Mouse (Mus musculus): Measurements from ENCODE around the gene Hspa1a. TPM values are rescaled to one million over a fixed set of nuclear protein-coding genes. Genes with fewer than 3 reads are reported as not detected.
"Not testable (repeated sequence)": the region's sequence is repeated elsewhere in the genome, so short reads cannot be mapped to it uniquely, and the experiment has no call there.

Hspa1a gene
- 1 to 10 TPM; 2.6 to 2.9 TPM for total RNA-seq (2021)

DNA sequence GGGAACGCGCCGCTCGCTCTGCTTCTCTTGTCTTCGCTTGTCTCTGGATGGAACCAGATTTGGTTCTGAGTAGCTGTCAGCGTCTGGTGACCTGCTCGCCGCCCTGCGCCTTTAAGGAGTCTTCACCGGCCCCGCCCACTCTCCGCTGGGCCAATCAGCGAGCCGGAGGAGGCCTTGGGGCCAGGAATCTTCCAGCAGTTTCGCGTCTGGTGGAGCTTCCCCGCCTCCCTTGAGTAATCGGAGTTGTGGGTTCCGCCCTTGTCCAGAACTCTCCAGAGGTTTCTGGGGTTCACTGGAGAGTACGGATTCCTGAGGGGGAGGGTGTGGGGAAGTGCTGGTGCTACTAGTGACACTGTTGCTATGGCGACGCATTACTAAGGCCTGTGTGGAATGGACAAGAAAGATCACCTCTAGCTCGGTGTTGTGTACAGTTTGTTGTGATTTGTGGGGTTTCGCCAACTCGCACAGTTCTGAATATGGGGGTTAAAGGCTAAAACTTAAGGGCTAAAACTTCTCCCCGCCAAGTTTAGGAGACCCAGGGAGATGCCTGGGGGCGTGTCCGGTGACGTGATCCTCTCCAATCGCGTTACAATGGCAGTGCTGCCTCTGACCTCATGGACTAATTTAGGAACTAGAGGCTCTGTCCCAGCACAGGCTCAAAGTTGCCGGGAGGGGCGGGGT, at the start of gene Hspa1a, which contains the start of gene Hspa1l:
TSS of gene Hspa1a (minus strand) at position 88 of the 681 bp plus-strand sequence.
TSS of gene Hspa1l (plus strand) at position 635 of the 681 bp plus-strand sequence.
- peak; percentile 87 for DNase-seq

DNA sequence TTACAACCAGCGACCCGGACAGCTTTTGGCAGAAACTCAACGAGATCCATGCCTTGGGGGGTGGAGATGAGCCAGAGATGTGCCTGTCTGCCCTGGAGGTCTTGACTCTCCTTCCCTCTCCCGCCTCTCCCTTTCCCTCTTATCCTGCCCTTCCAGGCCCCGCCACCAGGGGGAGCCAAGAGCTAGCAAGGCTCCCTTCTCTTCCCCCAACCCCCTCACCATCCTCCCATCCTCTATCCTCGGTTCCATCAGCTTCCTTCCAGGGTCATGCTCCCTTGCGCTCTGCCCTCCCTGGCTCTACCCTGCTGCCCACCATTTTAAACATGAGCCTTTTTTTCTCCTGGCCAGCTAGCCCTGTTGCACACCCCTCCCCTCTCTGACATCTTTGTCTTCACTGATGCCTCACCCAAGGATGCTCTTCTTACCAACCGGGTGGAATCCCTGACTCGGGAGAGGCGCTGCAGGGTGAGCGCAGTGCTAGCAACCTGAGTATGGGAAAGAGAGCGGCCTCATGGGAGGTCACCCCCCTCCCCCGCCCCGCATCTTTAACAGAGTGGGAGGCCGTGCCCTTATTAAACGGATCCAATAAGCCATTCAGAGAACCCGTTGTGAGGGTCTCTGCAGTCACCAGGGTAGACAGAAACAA, 49.3 kb upstream of the Hspa1a start:
- peak; percentile 96 for DNase-seq

DNA sequence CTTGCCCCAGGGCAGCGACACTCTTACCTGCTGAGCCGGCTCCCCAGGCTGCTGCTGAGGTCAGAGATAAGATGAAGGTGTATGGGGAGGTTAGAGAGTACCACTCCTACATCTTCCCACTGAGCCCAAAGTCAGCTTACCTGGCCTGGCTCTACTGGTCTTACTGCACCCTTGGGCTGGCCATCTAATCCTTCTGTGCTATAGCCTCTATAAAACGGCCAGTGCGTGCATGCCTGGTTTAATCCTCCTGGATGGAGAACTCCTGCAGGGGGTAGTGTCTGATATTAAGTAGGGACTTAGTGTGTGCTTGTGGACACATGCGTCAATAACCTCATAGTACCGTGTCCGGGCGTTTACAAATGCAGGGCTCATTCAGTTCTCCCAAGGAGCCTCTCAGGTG, 48.6 kb upstream of the Hspa1a start:
- no peak for DNase-seq

DNA sequence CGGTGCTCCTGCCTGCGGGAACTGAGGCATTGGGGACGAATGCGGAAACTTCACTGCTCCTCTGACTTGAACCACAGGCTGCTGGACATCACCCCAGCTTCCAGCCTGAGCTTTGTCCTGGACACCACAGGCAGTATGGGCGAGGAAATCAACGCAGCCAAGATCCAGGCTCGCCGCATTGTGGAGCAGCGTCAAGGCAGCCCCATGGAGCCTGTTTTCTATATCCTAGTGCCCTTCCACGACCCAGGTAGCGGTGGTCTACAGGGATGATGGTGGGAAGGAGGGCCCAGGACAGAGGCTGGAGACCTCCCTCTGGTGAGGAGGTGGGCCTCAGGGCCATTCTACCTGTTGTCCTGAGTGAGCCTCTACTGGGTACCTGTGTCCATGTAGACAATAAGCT, 47.9 kb upstream of the Hspa1a start:
- no peak for DNase-seq

DNA sequence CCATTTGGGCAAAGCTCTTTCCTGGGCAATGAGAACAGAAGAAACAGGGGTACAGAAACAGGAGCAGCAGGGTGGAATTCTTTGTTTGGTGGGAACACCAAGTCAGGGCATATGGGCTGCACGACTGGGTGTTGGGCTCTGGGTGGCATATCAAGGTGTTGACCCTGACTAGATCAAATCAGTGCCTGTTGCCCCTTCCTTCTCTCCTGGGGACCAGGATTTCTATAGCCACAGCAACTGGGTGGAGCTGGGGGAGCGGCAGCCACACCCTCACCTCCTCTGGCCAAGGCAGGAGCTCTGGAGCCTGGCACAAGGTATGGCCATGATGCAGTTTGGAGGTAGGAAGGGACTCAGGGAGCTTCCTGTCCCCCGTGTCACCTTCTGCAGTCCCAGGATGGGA, 46.2 kb upstream of the Hspa1a start:
- DNase-seq: no peak

DNA sequence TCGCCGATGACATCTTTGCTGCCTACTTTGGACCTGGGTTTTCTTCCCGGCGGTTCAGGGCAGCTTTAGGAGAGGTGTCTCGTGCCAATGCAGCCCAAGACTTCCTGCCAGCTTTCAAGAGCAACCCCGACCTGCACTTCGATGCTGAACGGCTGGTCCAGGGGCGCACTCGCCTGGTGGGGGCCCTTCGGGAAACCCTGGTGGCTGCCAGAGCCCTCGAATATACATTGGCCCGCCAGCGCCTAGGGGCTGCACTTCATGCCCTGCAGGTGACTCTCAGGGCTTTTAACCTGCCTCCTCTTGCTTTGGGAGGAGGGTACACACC, 45.7 kb upstream of the Hspa1a start:
- no peak for DNase-seq

DNA sequence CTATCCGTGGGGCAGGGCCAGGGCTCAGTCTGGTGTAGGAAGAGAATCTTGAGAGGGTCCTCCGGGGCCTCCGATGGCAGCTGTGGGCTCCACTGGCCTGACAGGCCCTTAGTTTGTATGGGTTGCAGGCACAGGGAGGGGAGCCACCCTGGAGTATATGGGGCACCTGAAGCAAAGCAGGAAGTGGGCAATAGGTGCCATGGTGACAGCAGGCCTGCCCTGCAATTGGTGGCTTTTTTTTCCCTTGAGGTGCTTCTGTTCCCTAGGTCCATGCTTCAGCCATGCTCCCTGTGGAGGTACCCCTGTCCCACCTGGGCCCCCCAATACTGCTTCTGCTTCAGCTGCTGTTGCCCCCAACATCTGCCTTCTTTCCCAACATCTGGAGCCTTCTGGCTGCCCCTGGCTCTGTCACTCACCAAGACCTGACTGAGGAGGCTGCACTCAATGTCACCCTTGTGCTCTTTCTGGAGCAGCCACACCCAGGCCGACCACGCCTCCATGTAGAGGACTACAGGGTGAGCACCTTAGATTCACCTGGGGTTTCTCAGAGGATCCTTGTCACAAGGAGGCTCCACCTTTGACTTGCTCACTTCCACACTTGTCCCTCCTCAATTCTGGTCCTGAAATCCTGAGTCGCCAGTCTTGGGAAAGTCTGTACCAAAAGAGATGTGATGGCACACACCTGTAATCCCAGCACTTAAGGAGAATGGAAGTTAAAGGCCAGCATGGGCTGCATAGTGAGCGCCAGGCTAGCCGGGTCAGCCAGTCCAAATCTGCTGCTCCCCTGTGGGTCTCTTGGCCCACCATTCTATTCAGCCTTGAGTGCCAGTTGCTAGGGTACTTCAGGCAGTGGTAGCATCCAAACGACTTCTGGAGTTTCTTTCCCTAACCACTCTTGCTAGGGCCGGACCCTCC, 45.1 kb upstream of the Hspa1a start:
- no peak for DNase-seq

DNA sequence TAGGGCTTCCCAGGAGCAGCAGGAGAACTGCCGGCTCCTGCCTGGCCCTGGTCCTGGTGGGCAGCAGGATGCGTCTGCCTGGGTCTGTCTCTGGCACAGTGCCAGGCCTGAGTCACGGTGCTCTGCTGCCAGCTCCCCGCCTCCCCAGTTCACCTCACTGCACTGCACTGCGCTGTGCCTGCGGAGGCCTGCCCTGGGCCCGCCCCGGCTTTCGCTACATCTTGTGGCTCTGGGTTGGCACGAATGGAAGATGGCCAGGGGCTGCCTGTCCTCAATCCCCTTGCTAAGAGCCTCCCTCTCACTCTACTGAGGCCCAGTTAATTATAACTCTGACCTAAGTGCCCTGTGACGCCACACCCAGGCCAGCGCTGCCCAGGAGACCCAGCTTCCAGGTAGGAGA, 44.4 kb upstream of the Hspa1a start, which contains the start of gene Vwa7:
TSS of gene Vwa7 (plus strand) at position 204 of the 400 bp plus-strand sequence.
- DNase-seq: peak; percentile 72

DNA sequence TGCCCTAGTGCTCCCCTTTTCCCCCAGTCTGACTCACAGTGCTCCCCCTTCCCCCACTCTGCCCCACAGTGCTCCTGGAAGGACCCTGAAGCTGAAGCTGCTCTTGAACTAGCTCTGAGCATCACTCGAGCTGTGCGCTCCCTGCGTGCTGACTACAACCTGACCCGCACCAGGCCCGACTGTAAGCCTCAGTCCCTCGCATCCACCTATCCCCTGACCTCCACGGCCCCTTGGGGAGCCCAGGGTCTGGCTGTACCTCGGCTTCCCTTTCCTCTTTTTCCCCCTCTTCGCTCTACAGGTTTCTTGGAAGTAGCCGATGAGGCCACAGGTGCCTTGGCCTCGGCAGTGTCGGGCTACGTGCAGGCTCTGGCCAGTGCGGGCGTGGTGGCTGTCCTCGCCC, 43.3 kb upstream of the Hspa1a start:
- DNase-seq: no peak

DNA sequence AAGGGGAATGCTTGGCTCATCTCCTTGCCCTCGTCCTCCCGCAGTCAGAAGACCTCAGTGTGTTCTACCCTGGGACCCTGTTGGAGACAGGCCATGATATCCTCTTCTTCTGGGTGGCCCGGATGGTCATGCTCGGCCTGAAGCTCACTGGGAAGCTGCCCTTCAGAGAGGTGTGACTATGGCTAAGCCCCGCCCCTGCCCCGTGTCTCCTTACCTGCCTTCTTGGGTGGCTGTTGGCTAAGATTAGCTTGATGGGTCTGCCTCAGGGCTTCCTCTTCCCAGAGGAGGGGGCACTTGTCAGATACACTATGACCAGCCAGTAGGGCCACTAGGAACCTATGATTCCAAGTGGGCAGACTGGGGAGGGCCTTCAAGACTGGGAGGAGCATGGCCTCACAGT, 41.3 kb upstream of the Hspa1a start:
- DNase-seq: no peak

DNA sequence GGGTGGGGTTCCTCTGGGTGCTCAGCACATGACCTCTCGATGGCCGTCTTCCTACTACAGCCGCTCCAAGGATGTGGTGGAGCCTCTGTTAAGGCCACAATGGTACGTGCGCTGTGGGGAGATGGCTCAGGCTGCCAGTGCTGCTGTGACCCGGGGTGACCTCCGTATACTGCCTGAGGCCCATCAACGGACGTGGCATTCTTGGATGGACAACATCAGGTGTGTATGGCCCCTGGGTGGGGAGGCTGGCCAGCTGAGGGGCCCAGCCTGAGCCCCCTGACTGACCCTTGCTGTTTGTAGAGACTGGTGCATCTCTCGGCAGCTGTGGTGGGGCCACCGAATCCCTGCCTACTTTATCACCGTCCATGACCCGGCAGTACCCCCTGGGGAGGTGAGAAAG, 40.5 kb upstream of the Hspa1a start:
- no peak for DNase-seq

DNA sequence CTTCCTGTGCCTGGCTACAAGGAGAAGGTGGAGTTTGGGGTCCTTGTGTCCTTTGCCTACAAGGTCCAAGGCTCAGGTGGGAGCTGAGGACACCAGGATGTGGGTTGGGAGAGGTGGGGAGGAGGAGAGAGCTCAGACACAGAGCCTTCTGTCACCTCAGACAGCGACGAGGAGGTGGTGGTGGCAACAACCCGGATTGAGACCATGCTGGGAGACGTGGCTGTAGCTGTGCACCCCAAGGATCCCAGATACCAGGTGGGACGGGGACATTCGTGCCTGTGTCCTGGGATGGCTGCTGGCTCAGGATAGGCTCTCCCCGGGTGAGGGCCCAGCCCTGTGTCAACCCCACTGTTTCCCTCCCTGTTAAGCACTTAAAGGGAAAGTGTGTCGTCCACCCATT, 39.5 kb upstream of the Hspa1a start:
- no peak for DNase-seq

DNA sequence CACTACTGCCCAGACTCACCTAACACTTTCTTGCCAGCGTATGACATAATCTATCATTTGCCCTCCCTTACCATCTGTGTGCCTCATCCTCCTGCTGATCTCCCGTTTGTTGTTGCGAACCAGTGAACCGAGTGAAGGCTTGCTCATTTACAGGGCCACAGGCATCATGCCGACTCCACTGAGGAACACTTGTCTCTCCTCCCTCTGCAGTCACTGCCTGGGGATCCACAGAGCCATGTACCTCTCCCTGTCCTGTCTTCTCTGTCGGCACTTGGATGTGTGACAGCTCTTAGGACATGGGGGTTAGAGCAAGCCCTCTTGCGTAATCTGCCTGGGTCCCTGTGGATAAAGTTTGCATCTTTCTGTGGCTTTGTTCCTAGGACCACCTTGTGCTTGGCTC, 37.6 kb upstream of the Hspa1a start:
- DNase-seq: no peak

DNA sequence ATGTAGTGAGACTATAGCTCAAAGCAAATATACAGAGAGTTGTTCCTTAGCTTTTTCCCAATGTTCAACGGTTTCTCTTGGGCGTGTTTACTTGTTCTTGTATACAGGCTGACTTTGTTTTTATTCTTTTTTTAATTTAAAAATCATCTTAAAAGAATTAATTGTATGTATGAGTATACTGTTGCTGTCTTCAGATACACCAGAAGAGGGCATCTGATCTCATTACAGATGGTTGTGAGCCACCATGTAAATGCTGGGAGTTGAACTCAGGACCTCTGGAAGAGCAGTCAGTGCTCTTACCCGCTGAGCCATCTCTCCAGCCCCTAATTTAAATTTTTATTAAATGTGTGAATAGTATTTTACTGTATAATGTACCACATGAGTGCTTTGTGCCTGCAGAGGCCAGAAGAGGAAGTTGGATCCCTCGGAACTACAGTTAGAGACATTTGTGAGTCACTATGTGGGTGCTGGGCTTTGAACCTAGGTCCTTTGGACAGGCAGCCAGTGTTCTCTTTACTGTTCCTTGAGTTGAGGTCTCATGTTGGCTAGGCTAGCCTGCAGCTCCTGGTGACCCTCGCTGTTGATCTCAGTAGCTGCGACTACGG, 35.5 kb upstream of the Hspa1a start:
- no peak for DNase-seq

DNA sequence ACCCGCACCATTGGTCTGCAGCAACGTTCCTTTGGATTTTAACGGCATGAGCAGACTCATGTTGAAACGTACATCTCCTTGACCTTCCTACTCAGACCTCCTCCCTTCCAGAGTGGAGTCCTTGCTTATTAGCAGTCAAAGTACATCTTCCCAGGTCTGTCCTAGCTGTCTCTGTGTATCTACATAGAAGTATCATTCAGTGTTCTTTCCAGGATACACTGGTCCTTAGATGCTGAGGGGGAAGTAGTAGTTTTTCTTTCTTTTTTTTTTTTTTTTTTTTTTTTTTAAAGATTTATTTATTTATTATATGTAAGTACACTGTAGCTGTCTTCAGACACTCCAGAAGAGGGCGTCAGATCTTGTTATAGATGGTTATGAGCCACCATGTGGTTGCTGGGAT, 33.9 kb upstream of the Hspa1a start:
- DNase-seq: not testable (repeated sequence)

DNA sequence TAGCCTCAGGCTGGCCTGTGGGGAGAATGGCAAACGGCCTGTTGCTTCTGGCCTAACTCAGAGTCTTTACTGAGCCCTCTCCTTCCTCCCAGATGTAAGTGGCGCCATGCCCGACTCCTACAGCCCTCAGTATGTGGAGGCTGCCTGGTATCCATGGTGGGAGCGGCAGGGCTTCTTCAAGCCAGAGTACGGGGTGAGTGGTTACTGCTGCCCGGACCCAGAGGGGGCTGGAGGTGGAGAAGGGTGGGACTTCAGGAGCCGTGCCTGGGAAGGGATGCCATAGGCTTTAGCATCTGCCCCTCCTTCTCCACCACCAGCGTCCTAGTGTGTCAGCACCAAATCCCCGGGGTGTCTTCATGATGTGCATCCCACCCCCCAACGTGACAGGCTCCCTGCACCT, 33.2 kb upstream of the Hspa1a start:
- no peak for DNase-seq

DNA sequence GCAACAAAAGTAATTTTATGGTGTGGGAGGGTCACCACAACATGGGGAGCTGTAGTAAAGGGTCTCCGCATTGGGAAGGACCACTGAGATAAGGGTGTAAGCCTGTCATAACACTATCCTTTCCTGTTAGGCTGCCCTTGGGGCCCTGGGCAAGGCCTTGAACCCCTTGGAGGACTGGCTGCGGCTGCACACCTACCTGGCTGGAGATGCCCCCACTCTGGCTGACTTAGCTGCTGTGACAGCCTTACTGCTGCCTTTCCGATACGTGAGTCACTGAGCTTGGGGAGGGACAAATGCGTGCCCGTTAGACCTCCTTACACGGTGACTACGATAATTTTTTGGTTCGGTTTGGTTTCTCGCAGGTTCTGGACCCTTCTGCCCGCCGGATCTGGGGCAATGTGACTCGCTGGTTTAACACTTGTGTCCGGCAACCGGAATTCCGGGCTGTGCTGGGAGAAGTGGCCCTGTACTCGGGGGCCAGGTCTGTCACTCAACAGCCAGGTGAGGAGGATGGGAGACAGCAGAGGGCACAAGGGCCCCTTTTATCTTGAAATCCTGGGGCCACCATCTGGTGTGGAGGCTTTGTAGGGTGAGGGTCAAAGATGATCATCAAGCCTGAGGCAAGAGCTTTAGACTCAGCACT, 32.2 kb upstream of the Hspa1a start:
- no peak for DNase-seq

DNA sequence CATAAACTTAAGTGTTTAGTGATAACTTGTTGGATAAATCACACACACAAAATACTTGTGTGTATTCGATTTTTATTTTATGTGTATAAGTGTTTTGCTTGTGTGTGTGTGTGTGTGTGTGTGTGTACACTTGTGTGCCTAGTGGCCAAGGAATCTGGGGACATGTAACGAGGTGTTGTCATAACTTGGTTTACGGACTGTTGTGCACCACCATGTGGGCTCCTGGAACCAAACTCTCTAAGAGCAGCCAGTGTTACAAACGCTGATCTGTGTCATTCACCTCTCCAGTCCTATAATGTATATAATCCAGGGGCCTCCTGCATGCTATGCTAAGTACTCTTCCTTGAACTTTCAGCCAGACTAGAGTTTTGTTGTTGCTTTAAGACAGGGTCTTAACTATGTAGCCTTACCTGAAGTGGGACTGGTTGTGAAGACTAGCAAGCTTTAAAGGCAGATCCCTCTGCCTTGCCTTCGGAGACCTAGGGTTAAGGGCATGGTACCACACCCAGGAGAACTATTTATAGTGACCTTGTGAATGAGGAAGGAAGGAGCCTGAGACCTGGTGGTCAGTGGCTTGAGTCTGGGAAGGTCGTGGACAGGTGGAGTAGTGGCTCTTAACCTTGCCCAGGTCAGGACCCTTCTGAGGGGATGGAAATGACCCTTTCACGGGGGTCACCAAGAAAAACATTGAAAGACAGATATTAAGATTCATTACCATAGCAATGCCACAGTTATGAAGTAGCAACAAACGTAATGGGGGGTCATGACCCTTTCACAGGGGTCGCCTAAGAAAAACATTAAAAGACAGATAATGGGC, 31.3 kb upstream of the Hspa1a start:
- no peak for DNase-seq

DNA sequence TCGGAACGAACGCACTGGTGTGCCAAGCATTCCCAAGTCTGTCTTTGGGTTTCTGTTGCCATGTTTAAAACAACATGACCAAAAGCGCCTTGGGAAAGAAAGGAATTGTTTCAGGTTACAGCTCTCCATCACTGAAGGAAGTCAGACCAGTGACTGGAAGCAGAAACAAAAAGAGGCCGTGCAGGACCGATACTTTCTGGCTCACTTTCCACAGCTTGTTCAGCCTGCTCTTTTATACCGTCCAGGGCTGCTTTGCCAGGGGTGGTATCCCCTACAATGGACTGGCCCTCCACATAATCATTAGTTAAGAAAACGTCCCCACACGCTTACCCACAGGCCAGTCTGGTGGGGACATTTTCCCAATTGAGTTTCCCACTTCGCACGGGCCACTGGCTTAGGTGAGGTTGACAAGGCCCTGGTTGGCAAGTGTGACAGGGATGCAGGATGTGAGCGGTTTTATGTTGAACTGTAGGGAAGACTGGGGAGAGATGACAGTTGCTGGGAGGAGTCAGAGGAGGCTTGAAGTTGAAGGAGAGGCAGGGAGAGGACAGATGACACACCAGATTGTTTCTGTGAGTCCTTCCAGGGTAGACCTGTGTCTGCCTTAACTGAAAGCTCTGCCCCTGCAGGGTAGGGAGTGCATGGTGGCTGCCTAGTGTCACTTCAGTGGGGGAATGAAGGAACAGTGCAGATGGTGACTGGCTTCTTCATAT, 30.4 kb upstream of the Hspa1a start:
- no peak for DNase-seq

DNA sequence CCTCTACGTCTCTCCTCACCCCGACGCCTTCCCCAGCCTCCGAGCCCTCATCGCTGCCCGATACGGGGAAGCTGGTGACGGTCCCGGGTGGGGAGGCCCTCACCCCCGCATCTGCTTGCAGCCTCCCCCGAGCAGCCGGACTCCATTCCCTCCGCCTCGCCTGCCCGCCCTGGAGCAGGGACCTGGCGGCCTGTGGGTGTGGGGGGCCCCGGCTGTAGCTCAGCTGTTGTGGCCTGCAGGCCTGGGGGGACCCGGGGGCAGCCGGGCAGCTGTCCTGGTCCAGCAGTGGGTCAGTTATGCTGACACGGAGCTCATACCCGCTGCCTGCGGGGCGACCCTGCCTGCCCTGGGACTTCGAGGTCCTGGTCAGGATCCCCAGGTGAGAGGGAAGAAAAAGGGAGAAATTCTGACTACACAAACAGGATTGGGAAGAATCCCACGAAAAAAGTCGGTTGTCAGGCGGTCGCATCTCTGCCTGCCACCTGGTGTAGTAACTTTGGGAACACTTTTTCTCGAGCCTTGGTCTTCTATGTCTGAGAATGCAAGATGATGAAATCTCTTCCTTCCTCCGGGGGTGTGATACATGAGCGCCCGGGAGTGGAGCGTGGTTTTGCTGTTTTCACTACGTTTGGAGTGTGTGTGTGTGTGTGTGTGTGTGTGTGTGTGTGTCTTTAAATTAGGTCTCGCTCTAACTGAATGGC, 29.6 kb upstream of the Hspa1a start:
- DNase-seq: no peak
